Mouse (Mus musculus): ENCODE results near the gene Gm14597. TPM values are rescaled to one million over a fixed set of nuclear protein-coding genes. Genes with fewer than 3 reads are reported as not detected.
"Not testable (repeated sequence)": the region's sequence is repeated elsewhere in the genome, so short reads cannot be mapped to it uniquely, and the experiment has no call there.

Gene Gm14597
- not detected in 2 replicates for polyA plus RNA-seq (2011; ENCODE audit: insufficient read depth, insufficient read length, low replicate concordance, missing spikeins)

- H3K27ac ChIP-seq (ENCODE audit: control insufficient read depth, insufficient read depth, low read depth, low read length, poor library complexity); H3K4me1 ChIP-seq (ENCODE audit: control insufficient read depth, insufficient read depth, low read length): not testable (repeated sequence)
- 83% methylated on average over 2 of the region's 4 CpGs for WGBS
- peak within 1 kb of the TSS; percentile 48 for H3K4me3 ChIP-seq (replicated peaks; ENCODE audit: control insufficient read depth, low read depth, low read length)
Measured at GRCm38 (mm10) chrX:53608879-53609278, at the start of gene Gm14597. Gene Gm14597 (minus strand): TSS chrX:53608979.

DNA sequence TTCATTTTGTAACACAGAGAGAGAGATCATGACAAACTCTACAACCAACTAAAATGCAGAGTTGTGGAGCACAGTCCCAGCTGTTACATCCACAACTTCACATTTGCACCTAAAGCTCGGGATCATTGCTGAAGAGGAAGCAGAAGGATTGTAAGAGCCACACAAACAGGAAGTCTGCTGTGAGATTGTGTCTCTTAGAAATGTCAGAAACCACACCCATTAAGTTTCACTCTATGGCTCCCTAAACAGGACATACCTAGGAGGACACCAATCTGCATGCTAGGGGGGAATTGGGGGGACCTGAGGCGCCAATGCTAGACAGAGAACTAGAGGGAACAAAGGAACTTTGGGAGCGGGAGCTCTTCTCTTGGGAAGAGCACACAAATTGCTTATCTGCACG is 44.1 kb upstream of the Gm14597 start:
- WGBS: 54% methylated on average over 4 of the region's 4 CpGs
- H3K27ac ChIP-seq (ENCODE audit: control insufficient read depth, insufficient read depth, low read depth, low read length, poor library complexity); H3K4me3 ChIP-seq (replicated peaks; ENCODE audit: control insufficient read depth, low read depth, low read length); H3K4me1 ChIP-seq (ENCODE audit: control insufficient read depth, insufficient read depth, low read length): not testable (repeated sequence)

DNA sequence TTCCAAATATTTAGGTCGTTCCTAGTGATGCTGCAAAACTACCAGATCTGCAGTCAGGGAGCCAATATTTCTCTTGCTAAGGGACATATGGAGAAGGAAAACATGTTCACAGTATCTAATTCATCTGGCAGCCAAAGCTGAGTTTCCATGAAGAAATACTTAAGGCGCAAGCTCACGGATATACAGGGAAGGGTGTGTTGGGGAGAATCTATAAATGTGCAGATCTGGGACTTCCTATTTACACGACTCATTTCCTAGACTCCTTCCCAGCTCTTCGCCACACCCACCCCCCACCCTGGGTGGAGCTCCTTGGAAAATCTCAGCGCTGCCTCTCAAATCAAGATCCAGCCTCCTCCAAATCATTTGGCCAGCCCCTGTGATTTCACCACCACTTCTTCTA is 37.1 kb upstream of the Gm14597 start:
- Histone ChIP-seq H3K4me1 (ENCODE audit: control insufficient read depth, insufficient read depth, low read length) (no peaks in the 10 kb centered on the region), H3K27ac (ENCODE audit: control insufficient read depth, insufficient read depth, low read depth, low read length, poor library complexity) (no peak overlapping the region), H3K4me3 (replicated peaks; ENCODE audit: control insufficient read depth, low read depth, low read length) (no peak overlapping the region)
- no peak for TF ChIP-seq CTCF (IDR thresholded peaks at IDR 0.05; ENCODE audit: control insufficient read depth, insufficient read depth, low read length)
- TF ChIP-seq POLR2A (IDR thresholded peaks at IDR 0.05; ENCODE audit: borderline replicate concordance, control insufficient read depth, low read depth, low read length): no peak
- 77% methylated on average over 6 of the region's 6 CpGs for WGBS

DNA sequence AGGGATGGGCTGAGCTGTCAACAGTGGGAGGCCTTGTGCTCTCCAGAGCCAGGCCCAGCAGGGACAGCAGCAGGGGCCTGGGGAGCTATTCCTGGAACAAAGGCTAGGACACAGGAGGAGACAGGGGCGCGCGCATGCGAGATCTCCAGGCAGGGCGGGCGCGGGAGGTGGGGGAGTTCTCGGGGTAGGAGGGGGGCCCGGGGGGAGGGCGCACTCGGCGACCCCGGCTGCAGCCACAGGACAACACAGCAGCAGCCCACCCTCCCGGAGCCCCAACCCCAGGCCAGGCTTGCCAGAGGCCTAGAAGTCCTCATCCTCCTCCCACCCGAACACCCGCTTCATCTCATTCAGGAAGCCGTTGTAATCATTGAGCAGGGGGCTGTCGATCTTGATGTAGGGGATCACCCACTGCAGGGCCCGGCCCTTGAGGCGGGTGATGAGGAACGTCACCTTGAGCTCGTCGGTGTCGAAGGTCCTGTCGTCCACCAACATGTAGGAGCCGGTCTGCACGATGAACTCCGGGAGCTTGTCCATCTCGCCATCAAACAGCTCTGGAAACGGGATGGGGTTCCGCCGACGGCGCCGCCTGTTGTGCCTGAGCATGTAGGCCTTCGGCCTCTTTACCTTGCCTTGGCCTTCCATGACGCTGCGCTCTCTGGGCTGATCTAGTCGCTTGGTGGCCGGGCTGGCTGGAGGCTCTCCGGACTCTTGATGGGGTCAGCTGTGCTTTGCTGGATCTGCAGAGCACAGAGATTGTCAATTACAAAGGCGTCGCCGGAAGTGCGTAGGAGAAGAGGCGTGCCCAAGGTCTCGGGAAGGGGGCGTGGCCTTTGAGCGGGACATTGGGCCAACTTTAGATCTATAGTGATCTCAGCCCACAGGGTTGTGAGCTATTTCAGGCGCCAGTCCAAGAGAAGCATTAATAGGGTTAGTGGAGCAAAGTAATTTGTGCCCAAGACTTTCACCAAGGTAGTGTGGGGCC is 34.5 kb upstream of the Gm14597 start, which contains the start of gene Rtl8a:
TSS of gene Rtl8a (minus strand) at position 703 of the 982 bp plus-strand sequence.
- not testable (repeated sequence) for H3K4me1 ChIP-seq (ENCODE audit: control insufficient read depth, insufficient read depth, low read length); H3K27ac ChIP-seq (ENCODE audit: control insufficient read depth, insufficient read depth, low read depth, low read length, poor library complexity)
- 15% methylated on average over 11 of the region's 50 CpGs for WGBS
- H3K4me3 ChIP-seq (replicated peaks; ENCODE audit: control insufficient read depth, low read depth, low read length): peak within 1 kb of the TSS; percentile 24

GRCm38 (mm10) chrX:53642604-53642979 is 33.8 kb upstream of the Gm14597 start:
- not testable (repeated sequence) for H3K4me3 ChIP-seq (replicated peaks; ENCODE audit: control insufficient read depth, low read depth, low read length); H3K27ac ChIP-seq (ENCODE audit: control insufficient read depth, insufficient read depth, low read depth, low read length, poor library complexity); H3K4me1 ChIP-seq (ENCODE audit: control insufficient read depth, insufficient read depth, low read length)
- WGBS: 85% methylated on average over 4 of the region's 4 CpGs

DNA sequence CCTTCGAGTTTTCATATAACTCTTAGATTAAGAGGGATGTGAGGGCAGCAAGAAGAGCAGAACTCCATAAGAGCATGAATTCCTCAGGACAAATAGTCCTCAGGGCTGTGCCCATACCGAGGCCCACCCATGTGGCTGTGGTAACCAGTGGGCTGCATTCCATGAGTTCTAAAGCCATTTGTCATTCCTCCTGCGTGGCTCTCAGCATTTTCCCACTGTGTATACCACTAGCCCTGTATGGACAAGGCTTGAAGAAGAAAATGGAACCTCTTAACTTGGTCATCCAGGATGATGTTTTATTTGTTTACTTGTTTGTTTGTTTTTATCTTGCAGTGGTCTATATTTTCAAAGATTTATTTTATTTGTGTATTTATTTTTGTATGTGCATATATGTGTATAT is 29.3 kb upstream of the Gm14597 start:
- H3K4me3 ChIP-seq (replicated peaks; ENCODE audit: control insufficient read depth, low read depth, low read length); H3K4me1 ChIP-seq (ENCODE audit: control insufficient read depth, insufficient read depth, low read length); H3K27ac ChIP-seq (ENCODE audit: control insufficient read depth, insufficient read depth, low read depth, low read length, poor library complexity): not testable (repeated sequence)
- WGBS: 57% methylated on average over 3 of the region's 3 CpGs

GRCm38 (mm10) chrX:53611395-53611794 is 2.6 kb upstream of the Gm14597 start:
- not testable (repeated sequence) for H3K27ac ChIP-seq (ENCODE audit: control insufficient read depth, insufficient read depth, low read depth, low read length, poor library complexity); H3K4me1 ChIP-seq (ENCODE audit: control insufficient read depth, insufficient read depth, low read length); H3K4me3 ChIP-seq (replicated peaks; ENCODE audit: control insufficient read depth, low read depth, low read length)

- WGBS: 0% methylated on average over 3 of the region's 3 CpGs
- no peak overlapping the region for H3K4me3 ChIP-seq (replicated peaks; ENCODE audit: control insufficient read depth, low read depth, low read length)
- TF ChIP-seq POLR2A (IDR thresholded peaks at IDR 0.05; ENCODE audit: borderline replicate concordance, control insufficient read depth, low read depth, low read length) (no peak), CTCF (IDR thresholded peaks at IDR 0.05; ENCODE audit: control insufficient read depth, insufficient read depth, low read length) (0 out of 2 replicates have a peak, but pooled peaks have one; percentile 10)
- H3K27ac ChIP-seq (ENCODE audit: control insufficient read depth, insufficient read depth, low read depth, low read length, poor library complexity): no peak overlapping the region
- H3K4me1 ChIP-seq (ENCODE audit: control insufficient read depth, insufficient read depth, low read length): no peaks in the 10 kb centered on the region
Measured at GRCm38 (mm10) chrX:53610571-53610970, 1.8 kb upstream of the Gm14597 start.

DNA sequence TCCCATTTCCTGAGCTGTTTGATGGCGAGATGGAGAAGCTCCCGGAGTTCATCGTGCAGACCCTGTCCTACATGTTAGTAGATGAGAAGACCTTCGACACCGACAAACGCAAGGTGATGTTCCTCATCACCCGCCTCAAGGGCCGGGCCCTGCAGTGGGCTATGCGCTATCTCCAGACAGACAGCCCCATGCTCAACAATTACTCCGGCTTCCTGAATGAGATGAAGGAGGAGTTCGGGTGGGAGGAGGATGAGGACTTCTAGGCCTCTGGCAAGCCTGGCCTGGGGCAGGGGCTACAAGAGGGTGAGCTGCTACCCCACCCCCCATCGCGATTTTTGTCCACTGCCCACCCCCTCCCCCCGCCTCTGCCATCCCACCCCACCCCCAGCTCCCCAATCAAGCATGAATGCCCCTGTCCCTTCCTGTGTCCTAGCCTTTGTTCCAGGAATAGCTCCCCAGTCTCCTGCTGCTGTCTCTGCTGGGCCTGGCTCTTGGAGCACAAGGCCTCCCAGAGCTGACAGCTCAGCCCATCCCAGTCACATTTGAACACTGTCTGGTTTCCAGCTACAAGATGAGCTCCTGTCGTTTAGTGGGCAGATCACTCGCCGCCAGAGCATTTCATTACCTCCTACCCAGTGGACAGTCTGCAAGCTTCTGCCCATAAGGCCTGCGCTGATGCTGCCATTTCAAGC is 511 bp downstream of the Gm14597 start:
- WGBS: 23% methylated on average over 17 of the region's 18 CpGs
- Histone ChIP-seq H3K27ac (ENCODE audit: control insufficient read depth, insufficient read depth, low read depth, low read length, poor library complexity) (no peak overlapping the region), H3K4me3 (replicated peaks; ENCODE audit: control insufficient read depth, low read depth, low read length) (peak overlapping the region; percentile 48)

More for the DNA sequence above, 511 bp downstream of the Gm14597 start:
- H3K4me1 ChIP-seq (ENCODE audit: control insufficient read depth, insufficient read depth, low read length): no peaks in the 10 kb centered on the region
- TF ChIP-seq POLR2A (IDR thresholded peaks at IDR 0.05; ENCODE audit: borderline replicate concordance, control insufficient read depth, low read depth, low read length): no peak
